Mouse (Mus musculus) liver, embryonic 14.5 days (tissue): ENCODE measurements around the gene Olfr1502.
A peak's percentile ranks its signal among the peaks of the same experiment; 100 is the strongest.

Source experiments
- CTCF ChIP-seq: IDR thresholded peaks from 2 replicates; pipeline ENCODE4 v1.5.1; 2016; ENCODE audit warnings: antibody characterized with exemption, low read depth, control low read depth
- EP300 ChIP-seq: IDR thresholded peaks from 2 replicates; pipeline ENCODE4 v1.6.1; 2016; ENCODE audit warnings: antibody characterized with exemption, low read depth

DNA sequence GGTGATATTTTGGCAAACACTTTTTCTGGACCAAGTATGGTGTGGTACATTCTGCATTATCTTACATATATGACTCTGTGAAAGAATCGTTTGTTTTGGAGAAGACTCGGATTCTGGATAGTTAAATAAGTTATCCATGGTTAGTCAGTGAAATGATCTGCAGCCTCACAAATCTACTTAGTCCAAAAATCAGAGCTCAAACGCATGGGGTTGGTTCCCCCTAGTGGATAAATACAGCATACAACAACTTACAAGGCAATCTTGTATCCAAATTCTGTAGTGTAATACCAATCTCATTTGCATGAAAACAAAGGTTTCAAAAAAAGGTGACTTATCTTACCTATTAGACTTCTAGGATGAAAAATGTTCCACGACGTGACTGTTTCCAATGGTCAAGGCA lies 42.8 kb upstream of the Olfr1502 start:
- TF ChIP-seq CTCF (peak; percentile 14; the same call in 1 of the 2 replicates), EP300 (no peak)
